Mouse (Mus musculus): ENCODE data around the gene Mctp2.

- no peak for TF ChIP-seq POLR2A (IDR thresholded peaks at IDR 0.05; ENCODE audit: borderline replicate concordance, control insufficient read depth, low read depth, low read length)
- TF ChIP-seq CTCF (IDR thresholded peaks at IDR 0.05; ENCODE audit: control insufficient read depth, insufficient read depth, low read length) = no peak
Measured at GRCm38 (mm10) chr7:72068454-72068853, 238.0 kb downstream of the Mctp2 start.

Data from bone marrow, adult 2 months (tissue).